9 mouse cellular contexts compared by ENCODE assay signal in the genomic region with DNA sequence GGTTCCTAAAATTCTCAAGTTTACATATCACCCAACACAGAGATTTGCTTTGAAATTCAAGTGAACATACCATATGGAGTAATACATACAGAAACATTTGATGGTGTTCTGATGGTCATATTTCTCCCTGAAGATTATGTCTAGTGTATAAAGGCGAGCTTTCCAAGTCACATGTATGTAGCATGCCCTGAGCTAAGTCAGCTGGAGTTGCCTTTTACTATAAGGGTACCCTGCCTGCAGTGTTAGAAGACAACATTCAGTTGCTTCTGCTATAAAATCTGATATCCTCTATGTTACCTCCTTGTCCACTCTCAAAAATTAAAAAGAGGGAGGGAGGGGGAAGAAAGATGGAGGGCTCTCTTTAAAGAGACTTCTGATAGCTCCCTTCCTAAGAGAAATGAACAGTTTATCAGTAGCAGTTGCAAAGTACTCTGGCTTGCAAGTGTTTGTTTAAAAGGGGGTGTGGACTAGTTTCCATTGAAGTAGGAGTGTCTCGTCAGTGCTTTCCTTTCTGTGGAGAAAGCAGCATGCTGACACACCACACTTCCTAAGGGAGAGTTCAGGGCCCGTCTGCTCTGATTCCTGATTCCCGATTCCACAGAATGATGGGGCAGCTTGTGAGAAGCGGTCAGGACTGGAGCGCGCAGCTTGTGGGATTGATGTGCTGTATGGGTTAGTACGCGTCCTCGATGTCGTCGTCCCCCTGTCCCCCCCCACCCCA.
A peak's percentile ranks its signal among the peaks of the same experiment; 100 is the strongest.
DNase-seq lines count a peak whose midpoint lies in the region; ATAC-seq and TF ChIP-seq lines count a peak whose summit lies in the region.
"Had no signal": no experiment of that assay in that cellular context is flagged by ENCODE, and none has a peak within 500 bp of the region (broad histone marks: within the 10 kb centered on the region; RNA-seq: fewer than 3 reads in every experiment).

No protein-coding gene starts in this region.

- H3K9me3 ChIP-seq in kidney, embryonic 14.5 days (ENCODE audit: control insufficient read depth, low read length), result no peaks in the 10 kb centered on the region
- H3K9me3 ChIP-seq in embryonic facial prominence, embryonic 12.5 days, result no peaks in the 10 kb centered on the region
- no peaks in the 10 kb centered on the region for H3K9me3 ChIP-seq in limb, embryonic 12.5 days
- H3K9me3 ChIP-seq in neural tube, embryonic 14.5 days (ENCODE audit: control insufficient read depth, low read length), result no peaks in the 10 kb centered on the region

- H3K27ac ChIP-seq in kidney, embryonic 14.5 days (ENCODE audit: low read depth, low read length), result no peak overlapping the region
- H3K27ac ChIP-seq in kidney, adult 2 months (ENCODE audit: insufficient read depth, low read depth, low read length), result no peak overlapping the region
- H3K27ac ChIP-seq in embryonic facial prominence, embryonic 12.5 days, result no peak overlapping the region
- H3K27ac ChIP-seq in limb, embryonic 12.5 days, result no peak overlapping the region
- H3K27ac ChIP-seq in neural tube, embryonic 14.5 days (ENCODE audit: low read depth, low read length), result no peak overlapping the region
- H3K27ac ChIP-seq: macrophage had no signal

- WGBS in kidney, embryonic 14.5 days, result 7% methylated on average over 12 of the region's 12 CpGs
- 21% methylated on average over 12 of the region's 12 CpGs for WGBS in kidney, adult 2 months
- WGBS in embryonic facial prominence, embryonic 12.5 days, result 11% methylated on average over 12 of the region's 12 CpGs
- WGBS in limb, embryonic 12.5 days, result 15% methylated on average over 9 of the region's 12 CpGs
- 12% methylated on average over 12 of the region's 12 CpGs for WGBS in neural tube, embryonic 14.5 days

- peak; percentile 74; the same call in 1 of the 2 replicates for ATAC-seq in kidney, embryonic 14.5 days (ENCODE audit: low FRiP score, low TSS enrichment)
- ATAC-seq in embryonic facial prominence, embryonic 12.5 days (ENCODE audit: insufficient number of reproducible peaks, insufficient read depth, low FRiP score, low TSS enrichment), result 0 out of 2 replicates have a peak, but pooled peaks have one; percentile 52
- peak; percentile 76; the same call in 1 of the 2 replicates for ATAC-seq in limb, embryonic 12.5 days (ENCODE audit: insufficient number of reproducible peaks, insufficient read depth, low FRiP score, low TSS enrichment, low read depth)
- peak; percentile 66; the same call in 1 of the 2 replicates for ATAC-seq in neural tube, embryonic 14.5 days (ENCODE audit: low read depth)

- peak overlapping the region; percentile 4; the same call in 1 of the 2 replicates for H3K4me3 ChIP-seq in kidney, embryonic 14.5 days (ENCODE audit: low read length)
- H3K4me3 ChIP-seq in kidney, adult 2 months (ENCODE audit: insufficient read depth, low read depth, low read length), result no peak overlapping the region
- H3K4me3 ChIP-seq in embryonic facial prominence, embryonic 12.5 days, result 0 out of 2 replicates have a peak overlapping the region, but pooled peaks have one; percentile 5
- peak overlapping the region; percentile 23 for H3K4me3 ChIP-seq in limb, embryonic 12.5 days (replicated peaks)
- H3K4me3 ChIP-seq in neural tube, embryonic 14.5 days (ENCODE audit: low read depth, low read length), result no peak overlapping the region

- TF ChIP-seq CTCF in kidney, adult 2 months (conservative IDR thresholded peaks at IDR 0.05; ENCODE audit: insufficient read depth, insufficient read length, low read depth, low read length), result no peak

- no peaks in the 10 kb centered on the region for H3K27me3 ChIP-seq in kidney, embryonic 14.5 days (ENCODE audit: control insufficient read depth, insufficient read depth, low read length)
- no peaks in the 10 kb centered on the region for H3K27me3 ChIP-seq in kidney, adult 2 months (replicated peaks; ENCODE audit: control insufficient read depth, insufficient read depth, low read length)
- H3K27me3 ChIP-seq in embryonic facial prominence, embryonic 12.5 days, result no peaks in the 10 kb centered on the region
- no peaks in the 10 kb centered on the region for H3K27me3 ChIP-seq in limb, embryonic 12.5 days
- H3K27me3 ChIP-seq in neural tube, embryonic 14.5 days (ENCODE audit: control insufficient read depth, insufficient read depth, low read length), result no peaks in the 10 kb centered on the region

- DNase-seq in kidney, adult 2 months, result no peak
- no peak for DNase-seq in cerebellum, postnatal 4 days (ENCODE audit: low spot score in 2 of 2)
- no peak for DNase-seq in thymus, postnatal 4 days
- DNase-seq in T-cell, adult 2 months (ENCODE audit: low spot score), result no peak

- peak overlapping the region; percentile 7; the same call in 1 of the 2 replicates for H3K9ac ChIP-seq in kidney, embryonic 14.5 days (ENCODE audit: low read depth, low read length)
- no peak overlapping the region for H3K9ac ChIP-seq in embryonic facial prominence, embryonic 12.5 days
- 0 out of 2 replicates have a peak overlapping the region, but pooled peaks have one; percentile 31 for H3K9ac ChIP-seq in limb, embryonic 12.5 days (replicated peaks)
- H3K9ac ChIP-seq in neural tube, embryonic 14.5 days (replicated peaks; ENCODE audit: low read depth, low read length), result no peak overlapping the region

- no peaks in the 10 kb centered on the region for H3K36me3 ChIP-seq in kidney, embryonic 14.5 days (ENCODE audit: control insufficient read depth, insufficient read depth, low read length)
- H3K36me3 ChIP-seq in kidney, adult 2 months (ENCODE audit: control insufficient read depth, insufficient read depth, low read length), result no peaks in the 10 kb centered on the region
- H3K36me3 ChIP-seq in embryonic facial prominence, embryonic 12.5 days, result no peaks in the 10 kb centered on the region
- H3K36me3 ChIP-seq in limb, embryonic 12.5 days, result no peaks in the 10 kb centered on the region
- H3K36me3 ChIP-seq in neural tube, embryonic 14.5 days (ENCODE audit: control insufficient read depth, insufficient read depth, low read length), result no peaks in the 10 kb centered on the region

- H3K4me2 ChIP-seq in kidney, embryonic 14.5 days (replicated peaks; ENCODE audit: low read depth, low read length), result peak overlapping the region; percentile 30
- H3K4me2 ChIP-seq in embryonic facial prominence, embryonic 12.5 days (replicated peaks), result peak overlapping the region; percentile 44
- peak overlapping the region; percentile 49 for H3K4me2 ChIP-seq in limb, embryonic 12.5 days
- H3K4me2 ChIP-seq in neural tube, embryonic 14.5 days (ENCODE audit: low read depth, low read length), result no peak overlapping the region

- no peak for TF ChIP-seq POLR2A in kidney, adult 2 months (IDR thresholded peaks at IDR 0.05; ENCODE audit: low read depth, low read length)

- H3K4me1 ChIP-seq in kidney, embryonic 14.5 days (ENCODE audit: control insufficient read depth, insufficient read depth, low read length), result peaks cover 16% of the 10 kb centered on the region
- peaks cover 4% of the 10 kb centered on the region; the same call in 1 of the 2 replicates for H3K4me1 ChIP-seq in kidney, adult 2 months (ENCODE audit: control insufficient read depth, insufficient read depth, low read length)
- H3K4me1 ChIP-seq in embryonic facial prominence, embryonic 12.5 days, result peaks cover 24% of the 10 kb centered on the region
- peaks cover 33% of the 10 kb centered on the region for H3K4me1 ChIP-seq in limb, embryonic 12.5 days (replicated peaks)
- peaks cover 15% of the 10 kb centered on the region for H3K4me1 ChIP-seq in neural tube, embryonic 14.5 days (ENCODE audit: control insufficient read depth, insufficient read depth, low read length)

Comparison
In these comparisons a context has a peak if more than half of its experiments do, and no peak if none do; other contexts are left out.
1. H3K4me3 ChIP-seq: peak in kidney, embryonic 14.5 days (single experiment), embryonic facial prominence, embryonic 12.5 days (single experiment) and limb, embryonic 12.5 days (single experiment); none in kidney, adult 2 months (single experiment) and neural tube, embryonic 14.5 days (single experiment).
2. H3K9ac ChIP-seq: peak in kidney, embryonic 14.5 days (single experiment) and limb, embryonic 12.5 days (single experiment); none in embryonic facial prominence, embryonic 12.5 days (single experiment) and neural tube, embryonic 14.5 days (single experiment).
3. Peak in every context shown above with its lines, with median percentiles within 50 percentile points of each other: ATAC-seq.